Mouse (Mus musculus) stomach, embryonic 16.5 days (tissue): ENCODE results near the gene Tkt. TPM values are rescaled to one million over a fixed set of nuclear protein-coding genes. Genes with fewer than 3 reads are reported as not detected.

ENCODE experiments used
- ATAC-seq: fragments of 200-750 bp; cut with Nextera tagmentation; 2 replicates; pipeline ENCODE4 v1.8.0; 2017; ENCODE audit warnings: moderate number of reproducible peaks, moderate TSS enrichment; ENCODE audit not compliant: insufficient read depth, low FRiP score
- H3K27ac ChIP-seq: fragments of 300-500 bp; sonication (generic); 2 replicates; pipeline ENCODE4 v1.5.1; 2014; ENCODE audit warnings: low read length
- H3K27me3 ChIP-seq: fragments of 300-500 bp; sonication (generic); 2 replicates; pipeline ENCODE4 v1.6.1; 2014; ENCODE audit warnings: low read length, control low read depth, mixed read lengths; ENCODE audit not compliant: control insufficient read depth, insufficient read depth
- H3K36me3 ChIP-seq: fragments of 300-500 bp; sonication (generic); 2 replicates; pipeline ENCODE4 v1.6.1; 2014; ENCODE audit warnings: low read length; ENCODE audit not compliant: control insufficient read depth, insufficient read depth
- H3K4me1 ChIP-seq: fragments of 300-500 bp; sonication (generic); 2 replicates; pipeline ENCODE4 v1.6.1; 2014; ENCODE audit warnings: low read length, control low read depth, mixed read lengths; ENCODE audit not compliant: control insufficient read depth, insufficient read depth
- H3K4me2 ChIP-seq: fragments of 300-500 bp; sonication (generic); 2 replicates; pipeline ENCODE4 v1.6.1; 2014; ENCODE audit warnings: low read depth, low read length, mixed read lengths
- H3K4me3 ChIP-seq: fragments of 300-500 bp; sonication (generic); replicated peaks from 2 replicates; pipeline ENCODE4 v1.5.1; 2014; ENCODE audit warnings: mild to moderate bottlenecking, low read length
- H3K9ac ChIP-seq: fragments of 300-500 bp; sonication (generic); 2 replicates; pipeline ENCODE4 v1.6.1; 2014; ENCODE audit warnings: low read length
- H3K9me3 ChIP-seq: fragments of 300-500 bp; sonication (generic); replicated peaks from 2 replicates; pipeline ENCODE4 v1.6.1; 2016; ENCODE audit warnings: low read length, control low read depth; ENCODE audit not compliant: control insufficient read depth
- whole genome bisulfite sequencing: fragments of 180-500 bp; shearing (Covaris S2); extraction: QIAGEN DNeasy Blood & Tissue Kit; methylation state at CpG from one replicate; pipeline ENCODE4 v1.1.7; 2014; 5-methylcytosine and 5-hydroxymethylcytosine counted together
- polyA plus RNA-seq: library from polyadenylated mRNA; unstranded; fragments of >200 nt; fragmentation: Nextera tagmentation; extraction: Ambion mirVana; gene quantifications from 2 replicates; pipeline ENCODE4 v1.2.1, GENCODE M21; 2015

Gene Tkt
- polyA plus RNA-seq, 1 experiment from 2014 or later = 292 TPM

- Histone ChIP-seq H3K9ac (0 out of 2 replicates have a peak overlapping the region, but pooled peaks have one; percentile 28), H3K27ac (peak overlapping the region; percentile 14; the same call in 1 of the 2 replicates), H3K4me1 (peaks cover 14% of the 10 kb centered on the region), H3K9me3 (no peaks in the 10 kb centered on the region), H3K4me3 (no peak overlapping the region), H3K27me3 (no peaks in the 10 kb centered on the region), H3K36me3 (no peaks in the 10 kb centered on the region), H3K4me2 (no peak overlapping the region)
- WGBS = 30% methylated on average over 7 of the region's 7 CpGs
- ATAC-seq = peak; percentile 27
Measured at GRCm38 (mm10) chr14:30586780-30587461, 38.8 kb downstream of the Tkt start.

- H3K36me3 ChIP-seq = no peaks in the 10 kb centered on the region
- 74% methylated on average over 11 of the region's 11 CpGs for WGBS
- H3K4me1 ChIP-seq = peaks cover 27% of the 10 kb centered on the region
- H3K4me2 ChIP-seq = no peak overlapping the region
- H3K9me3 ChIP-seq = no peaks in the 10 kb centered on the region
- ATAC-seq = no peak
- no peaks in the 10 kb centered on the region for H3K27me3 ChIP-seq
- H3K4me3 ChIP-seq = no peak overlapping the region
- no peak overlapping the region for H3K9ac ChIP-seq
- no peak overlapping the region for H3K27ac ChIP-seq
Measured at GRCm38 (mm10) chr14:30590041-30590645, 42.0 kb downstream of the Tkt start.

GRCm38 (mm10) chr14:30590918-30591317, 42.8 kb downstream of the Tkt start:
- H3K27ac ChIP-seq = no peak overlapping the region
- peaks cover 28% of the 10 kb centered on the region for H3K4me1 ChIP-seq

GRCm38 (mm10) chr14:30591417-30591816, 43.3 kb downstream of the Tkt start:
- H3K4me3 ChIP-seq = no peak overlapping the region
- no peak overlapping the region for H3K9ac ChIP-seq
- no peak overlapping the region for H3K27ac ChIP-seq
- H3K27me3 ChIP-seq = no peaks in the 10 kb centered on the region
- ATAC-seq = no peak
- no peaks in the 10 kb centered on the region for H3K9me3 ChIP-seq
- 0 out of 2 replicates have a peak, but pooled peaks cover 3% of the 10 kb centered on the region for H3K36me3 ChIP-seq
- 11% methylated on average over 6 of the region's 6 CpGs for WGBS
- no peak overlapping the region for H3K4me2 ChIP-seq
- H3K4me1 ChIP-seq = peaks cover 28% of the 10 kb centered on the region

More at GRCm38 (mm10) chr14:30590918-30591317, 42.8 kb downstream of the Tkt start:
- Histone ChIP-seq H3K4me3 (no peak overlapping the region), H3K36me3 (0 out of 2 replicates have a peak, but pooled peaks cover under 1% of the 10 kb centered on the region), H3K4me2 (no peak overlapping the region), H3K27me3 (no peaks in the 10 kb centered on the region), H3K9ac (no peak overlapping the region), H3K9me3 (no peaks in the 10 kb centered on the region)
- 75% methylated on average over 7 of the region's 7 CpGs for WGBS
- ATAC-seq = no peak

GRCm38 (mm10) chr14:30593279-30594091, 45.3 kb downstream of the Tkt start:
- Histone ChIP-seq H3K36me3 (0 out of 2 replicates have a peak, but pooled peaks cover 3% of the 10 kb centered on the region), H3K4me1 (peaks cover 23% of the 10 kb centered on the region), H3K27ac (peak overlapping the region; percentile 92), H3K9ac (peak overlapping the region; percentile 46; the same call in 1 of the 2 replicates), H3K4me3 (no peak overlapping the region), H3K27me3 (no peaks in the 10 kb centered on the region), H3K9me3 (no peaks in the 10 kb centered on the region), H3K4me2 (no peak overlapping the region)
- WGBS = 40% methylated on average over 11 of the region's 11 CpGs
- peak; percentile 23; the same call in 1 of the 2 replicates for ATAC-seq

- Histone ChIP-seq H3K9me3 (no peaks in the 10 kb centered on the region), H3K27me3 (no peaks in the 10 kb centered on the region), H3K27ac (peak overlapping the region; percentile 92), H3K4me2 (no peak overlapping the region), H3K36me3 (0 out of 2 replicates have a peak, but pooled peaks cover 3% of the 10 kb centered on the region), H3K4me3 (no peak overlapping the region), H3K4me1 (peaks cover 23% of the 10 kb centered on the region), H3K9ac (peak overlapping the region; percentile 46; the same call in 1 of the 2 replicates)
- peak; percentile 92 for ATAC-seq
- WGBS = 41% methylated on average over 7 of the region's 7 CpGs
Measured at GRCm38 (mm10) chr14:30594092-30594695, 46.0 kb downstream of the Tkt start.

- H3K4me2 ChIP-seq = no peak overlapping the region
- no peak overlapping the region for H3K4me3 ChIP-seq
- H3K9me3 ChIP-seq = no peaks in the 10 kb centered on the region
- peak overlapping the region; percentile 2; the same call in 1 of the 2 replicates for H3K27ac ChIP-seq
- H3K27me3 ChIP-seq = no peaks in the 10 kb centered on the region
- no peak for ATAC-seq
- H3K9ac ChIP-seq = no peak overlapping the region
- WGBS = 87% methylated on average over 8 of the region's 8 CpGs
- peaks cover 23% of the 10 kb centered on the region for H3K4me1 ChIP-seq
- peaks cover 3% of the 10 kb centered on the region; the same call in 1 of the 2 replicates for H3K36me3 ChIP-seq
Measured at GRCm38 (mm10) chr14:30595576-30596313, 47.6 kb downstream of the Tkt start.

GRCm38 (mm10) chr14:30596407-30596806, 48.2 kb downstream of the Tkt start:
- H3K36me3 ChIP-seq = peaks cover 8% of the 10 kb centered on the region; the same call in 1 of the 2 replicates
- no peak overlapping the region for H3K4me3 ChIP-seq
- no peaks in the 10 kb centered on the region for H3K9me3 ChIP-seq
- no peaks in the 10 kb centered on the region for H3K27me3 ChIP-seq
- H3K4me2 ChIP-seq = no peak overlapping the region
- no peak for ATAC-seq
- 53% methylated on average over 3 of the region's 3 CpGs for WGBS
- no peak overlapping the region for H3K9ac ChIP-seq
- H3K4me1 ChIP-seq = peaks cover 23% of the 10 kb centered on the region
- H3K27ac ChIP-seq = peak overlapping the region; percentile 9; the same call in 1 of the 2 replicates
